Mouse (Mus musculus) common myeloid progenitor, adult 5-6 weeks (primary cell): ENCODE measurements around the gene Hipk2. TPM values are rescaled to one million over a fixed set of nuclear protein-coding genes. Genes with fewer than 3 reads are reported as not detected.

Experiments
- ATAC-seq: replicated peaks from 2 replicates; pipeline ENCODE4 v1.8.0; 2016; ENCODE audit warnings: low read depth, mild to moderate bottlenecking, moderate TSS enrichment, inconsistent platforms; ENCODE audit not compliant: poor library complexity, severe bottlenecking
- total RNA-seq: library from RNA; stranded (forward); fragments of 200-1000, 187-1606 nt; gene quantifications from 2 replicates; pipeline ENCODE4 v1.2.3, GENCODE M21; 2017

Gene Hipk2
- total RNA-seq, 1 experiment from 2014 or later: 16.4 TPM

DNA sequence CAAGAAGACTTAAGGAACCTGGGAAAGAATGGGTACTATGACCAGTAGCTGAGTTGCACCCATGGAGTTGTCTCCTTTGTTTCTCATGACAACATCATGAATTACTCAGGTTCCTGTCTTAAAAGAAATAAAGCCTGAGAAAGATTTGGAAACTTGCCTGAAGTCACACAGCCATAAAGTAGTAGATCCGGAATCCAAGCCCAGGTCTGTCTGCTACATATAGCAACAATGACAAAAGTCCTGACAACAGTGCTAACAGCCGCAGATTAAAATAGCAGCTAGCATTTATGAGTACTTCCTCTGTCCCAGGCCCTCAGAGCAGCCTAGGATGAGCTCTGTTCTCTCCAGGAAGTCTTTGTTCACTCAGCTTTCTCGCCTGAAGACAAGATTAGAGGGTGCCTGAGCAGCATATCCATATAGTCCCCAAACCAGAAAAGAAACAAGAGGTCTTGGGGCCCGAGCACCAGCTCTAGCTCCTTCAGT is 69.0 kb downstream of the Hipk2 start:
- ATAC-seq: peak; percentile 9; the same call in 1 of the 2 replicates

DNA sequence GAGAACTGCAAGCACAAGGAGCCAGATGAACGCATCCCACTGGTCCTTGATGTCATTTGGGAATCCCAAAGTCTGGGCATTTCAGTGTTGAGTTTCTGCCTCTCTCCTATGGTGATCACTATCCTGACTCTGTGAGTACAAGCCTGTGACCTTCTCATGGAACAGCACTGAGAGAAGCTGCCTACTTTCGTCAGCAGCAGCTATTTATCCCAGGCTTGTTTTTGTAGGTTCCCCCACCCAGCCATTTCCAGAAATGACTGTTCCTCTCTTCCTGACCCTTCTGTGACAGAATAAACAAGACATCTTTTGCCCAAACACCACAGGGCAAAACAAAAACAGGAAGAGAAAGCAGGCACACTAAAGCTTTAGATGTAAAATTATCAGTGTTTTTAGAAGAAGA is 70.4 kb downstream of the Hipk2 start:
- ATAC-seq: no peak

DNA sequence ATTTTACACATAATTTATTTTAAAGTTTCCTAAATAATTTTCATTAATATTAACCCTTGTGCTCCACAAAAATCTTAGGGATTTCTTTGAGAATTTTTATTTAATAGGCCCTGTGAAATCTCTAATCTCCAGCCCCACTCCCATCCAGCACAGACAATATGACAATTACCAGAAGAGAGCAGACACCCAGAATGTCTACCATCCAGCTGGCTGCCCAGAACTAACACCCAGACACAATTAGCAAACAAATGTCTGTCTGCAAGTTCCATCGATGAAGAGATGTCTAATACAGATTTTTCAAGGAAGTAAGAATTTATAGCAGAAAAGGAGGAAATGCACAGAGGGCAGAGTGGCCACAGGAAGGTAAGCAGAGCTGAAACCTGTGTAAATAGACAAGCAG is 74.7 kb downstream of the Hipk2 start:
- no peak for ATAC-seq

DNA sequence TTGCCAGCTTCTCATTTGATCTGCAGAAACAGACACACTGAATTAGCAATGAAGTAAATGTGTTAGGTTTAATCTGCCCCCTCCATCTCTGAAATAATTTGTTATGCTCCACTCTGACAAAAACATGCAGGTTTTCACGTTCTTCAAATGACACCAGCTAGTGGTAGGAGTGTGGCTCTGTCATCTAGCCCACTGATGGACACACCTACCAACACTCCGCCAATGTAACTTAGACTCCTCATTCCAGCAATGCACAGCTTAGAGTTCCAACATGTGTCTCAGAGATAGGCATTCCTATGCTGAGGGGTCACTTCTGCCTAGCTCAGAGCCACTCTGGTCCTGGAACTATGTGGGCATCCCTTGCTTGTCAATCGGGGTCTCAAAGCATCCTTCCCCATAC is 78.4 kb downstream of the Hipk2 start:
- no peak for ATAC-seq

DNA sequence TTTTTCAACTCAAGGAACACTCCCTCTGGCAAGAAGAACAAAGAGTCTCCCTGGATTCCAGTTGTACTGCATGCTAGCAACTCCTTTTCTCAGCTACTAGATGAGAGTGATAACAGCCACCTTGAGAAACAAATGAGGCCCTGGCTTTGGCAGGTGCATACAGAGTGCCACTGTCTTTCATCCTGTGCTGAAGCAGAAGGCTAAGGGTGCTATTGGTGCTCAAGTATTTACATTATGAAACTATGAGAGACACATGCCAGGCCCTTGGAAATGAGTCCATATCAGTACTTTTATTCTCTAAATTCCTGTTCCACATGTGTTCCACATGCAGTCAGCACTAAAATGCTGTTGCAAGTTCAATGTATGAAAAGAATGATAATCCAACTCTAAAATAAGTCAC is 79.0 kb downstream of the Hipk2 start:
- ATAC-seq: no peak

DNA sequence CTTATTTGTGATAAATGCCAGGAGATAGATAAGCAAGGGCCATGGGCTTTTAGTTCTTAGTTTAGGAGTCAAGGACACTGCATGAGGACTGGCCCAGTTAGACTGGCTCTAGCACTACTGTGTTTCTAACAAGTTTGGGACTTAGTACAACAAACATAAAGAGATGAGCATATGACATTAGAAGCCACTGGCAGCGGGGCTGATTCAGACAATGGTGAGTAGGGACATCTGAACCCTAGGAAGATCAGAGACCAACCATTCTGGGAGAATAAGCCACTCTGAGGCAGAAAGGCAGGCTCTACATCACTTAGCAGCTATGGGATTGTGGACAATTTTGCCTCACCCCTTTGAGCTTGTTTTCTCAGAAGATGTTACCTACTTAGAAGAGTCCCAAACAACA is 79.6 kb downstream of the Hipk2 start:
- no peak for ATAC-seq

DNA sequence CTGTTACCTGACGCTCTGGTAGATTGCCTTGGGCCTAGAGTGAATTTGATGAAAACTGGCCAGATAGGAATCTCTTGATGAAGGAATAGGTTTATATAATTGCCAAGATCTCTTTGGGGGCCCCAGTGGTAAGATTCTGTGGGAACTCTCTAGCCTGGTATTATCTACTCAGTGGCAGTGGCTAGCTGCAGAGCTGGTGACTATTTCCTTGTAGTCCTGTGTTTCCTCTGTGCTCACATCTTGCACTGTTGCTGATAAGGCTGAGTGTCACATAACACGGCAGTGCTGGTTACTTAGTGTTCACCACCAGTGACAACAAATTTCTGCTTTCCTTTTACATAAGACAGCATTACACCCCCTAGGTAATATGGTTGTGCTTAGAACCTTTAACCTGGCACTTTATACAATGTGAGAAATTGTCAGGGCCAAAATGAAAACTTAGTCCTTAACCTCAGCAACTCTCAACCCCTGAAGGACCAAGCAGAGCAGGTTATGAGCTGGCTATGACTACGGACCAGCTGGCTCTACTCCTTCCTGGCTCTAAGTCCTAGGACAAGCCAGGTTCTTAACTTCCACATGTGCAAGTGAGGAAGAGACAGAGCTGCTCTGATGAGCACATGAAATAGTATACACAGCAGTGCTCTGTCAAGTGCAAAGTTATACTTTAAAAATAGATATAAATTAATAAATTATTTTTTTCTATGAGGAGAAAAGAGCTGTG is 80.7 kb downstream of the Hipk2 start:
- peak; percentile 99 for ATAC-seq

DNA sequence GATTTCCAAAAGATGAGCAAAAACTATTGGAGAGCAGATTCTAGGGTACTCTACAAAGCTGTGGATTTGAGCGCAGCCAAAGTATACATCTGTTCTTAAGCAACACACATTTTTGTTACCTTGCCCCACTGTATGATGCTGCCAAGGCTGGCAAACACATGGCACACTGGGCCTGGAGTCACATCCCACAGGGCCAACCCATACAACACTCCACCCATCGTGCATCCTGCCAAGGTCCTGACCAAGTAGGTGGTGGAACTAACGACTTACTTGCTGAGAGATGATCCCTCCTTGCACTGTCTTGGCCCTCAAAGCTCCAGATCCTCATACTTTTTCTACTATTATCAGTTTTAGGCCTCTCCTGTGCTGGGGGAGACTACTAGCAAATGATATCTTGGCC is 83.0 kb downstream of the Hipk2 start:
- ATAC-seq: no peak

DNA sequence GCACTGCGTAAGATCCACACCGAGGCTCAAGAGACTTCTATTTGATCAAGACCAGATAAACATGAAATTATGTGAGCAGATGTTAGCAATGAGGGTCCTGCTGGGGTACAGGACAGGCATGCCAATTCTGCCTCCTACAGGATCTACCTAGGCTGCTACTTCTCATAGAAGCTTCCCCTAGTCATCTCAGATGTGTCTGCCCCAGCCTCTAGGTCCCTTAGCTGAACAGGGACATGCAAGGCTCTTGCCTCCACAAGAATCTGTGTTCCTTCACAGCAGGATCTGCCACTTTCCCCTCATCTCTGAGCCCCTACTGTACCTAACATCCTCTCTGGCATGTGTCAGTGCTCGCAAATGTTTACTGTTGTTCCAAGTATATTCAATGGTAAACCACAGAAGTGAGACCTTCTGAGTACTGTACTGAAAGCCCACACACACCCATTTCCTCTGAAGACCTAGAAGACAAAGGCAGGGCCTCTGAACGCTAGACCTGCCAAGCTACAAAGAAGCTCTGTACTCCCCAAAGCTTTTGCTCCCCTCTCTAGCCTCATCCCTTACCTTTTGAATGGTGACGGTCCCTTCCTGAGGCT is 86.6 kb downstream of the Hipk2 start:
- ATAC-seq: no peak

DNA sequence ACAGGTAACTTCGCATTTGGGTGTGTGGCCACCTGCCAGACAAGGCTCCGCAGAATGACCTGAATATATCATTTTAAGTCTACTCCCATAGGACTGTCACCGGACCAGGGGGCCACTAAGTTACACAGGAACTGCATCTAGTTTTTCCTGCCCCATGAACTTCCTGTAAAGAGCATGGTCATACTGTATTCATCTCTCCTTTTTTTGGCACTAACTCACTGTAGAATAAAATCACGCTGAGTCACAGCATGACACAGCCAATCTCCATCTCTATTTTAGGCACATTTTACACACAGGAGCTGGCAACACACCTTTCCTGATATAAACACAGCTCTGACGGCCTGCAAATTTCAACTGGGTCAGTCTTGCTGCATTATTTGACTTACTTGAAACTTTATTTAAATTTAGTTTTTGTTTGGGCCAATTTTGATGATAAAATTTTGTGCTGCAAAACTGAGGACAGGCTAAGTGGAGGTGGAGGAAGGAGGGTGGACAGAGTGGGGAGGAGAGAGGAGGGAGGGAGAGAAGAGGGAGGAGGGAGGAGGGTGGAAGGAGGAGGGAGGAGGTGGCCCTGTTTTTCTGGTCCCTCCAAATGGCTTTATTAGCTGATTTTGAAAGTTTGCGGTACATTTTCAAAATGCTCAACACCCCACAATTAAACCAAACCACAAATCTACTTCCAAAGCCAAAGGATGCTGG is 88.0 kb downstream of the Hipk2 start:
- ATAC-seq: no peak

DNA sequence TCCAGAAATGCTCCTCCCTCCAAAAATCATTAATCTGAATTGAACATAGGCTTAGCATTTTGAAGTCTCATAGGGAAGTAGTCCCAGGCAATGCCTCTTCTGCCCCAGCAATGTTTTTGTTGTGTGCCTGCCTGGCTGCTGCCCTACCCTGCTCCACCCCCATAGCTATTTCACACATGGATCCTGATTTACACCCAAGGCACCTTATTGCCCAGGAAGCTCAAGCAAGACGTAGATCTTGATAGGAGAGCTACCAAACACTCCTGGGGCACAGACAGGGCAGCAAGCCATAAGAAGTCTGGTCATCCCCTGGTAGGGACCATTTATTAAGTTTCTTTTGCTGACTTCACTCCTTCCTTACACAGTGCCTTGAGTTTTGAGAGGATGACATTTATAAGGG is 88.8 kb downstream of the Hipk2 start:
- ATAC-seq: no peak

DNA sequence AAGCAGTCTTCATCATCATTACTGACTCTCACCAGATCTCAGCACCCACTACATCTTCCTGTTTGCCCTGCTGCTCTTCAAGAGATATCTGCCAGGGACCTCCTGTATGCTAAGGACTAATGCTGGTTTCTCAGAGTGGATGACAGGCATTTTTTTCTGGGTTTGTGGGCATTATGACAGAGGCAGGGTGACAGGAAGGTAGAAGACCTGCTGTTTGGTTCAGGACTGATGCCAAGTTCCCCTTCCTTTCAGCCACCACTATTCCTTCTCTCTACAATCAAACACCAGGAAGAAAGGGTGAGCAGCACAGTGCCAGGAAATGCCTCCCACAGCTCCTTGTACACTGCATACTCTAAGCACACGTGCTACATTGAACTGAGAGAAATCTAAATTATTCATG is 90.2 kb downstream of the Hipk2 start:
- ATAC-seq: peak; percentile 89

DNA sequence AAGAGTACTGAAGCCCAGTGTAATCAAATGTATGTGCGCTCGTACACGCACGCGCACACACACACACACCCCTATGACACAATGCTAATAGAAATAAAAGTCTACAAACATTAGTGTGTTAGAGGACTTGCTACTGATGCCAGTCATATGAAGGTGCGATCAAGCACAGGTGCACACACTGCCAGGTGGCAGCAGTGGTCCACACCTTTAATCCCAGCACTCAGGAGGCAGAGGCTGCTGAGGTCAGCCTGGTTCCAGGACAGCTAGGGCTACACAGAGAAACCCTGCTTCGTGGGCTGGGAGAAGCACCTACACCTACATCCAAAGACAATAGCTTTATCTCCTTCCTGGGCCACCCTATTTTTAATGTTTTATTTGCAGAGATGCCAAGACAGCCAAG is 96.6 kb downstream of the Hipk2 start:
- ATAC-seq: no peak

DNA sequence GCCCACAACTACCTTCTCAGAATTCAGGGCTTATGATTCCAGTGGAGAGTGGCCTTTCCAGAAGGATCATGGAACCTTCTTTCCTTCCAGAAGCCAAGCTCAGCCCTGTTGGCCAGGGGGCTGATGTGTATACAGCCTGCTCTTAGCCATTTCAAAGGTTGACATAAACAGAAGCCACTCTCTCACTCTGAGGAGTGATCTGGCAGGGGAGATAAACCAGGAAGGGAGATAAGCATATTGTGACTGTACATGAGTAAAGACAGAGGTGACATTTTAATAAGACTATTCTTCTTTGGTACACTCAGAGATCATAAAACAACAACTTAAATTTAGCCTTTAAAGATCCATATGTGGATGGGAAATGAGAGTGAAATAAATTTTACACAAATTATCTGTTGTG is 97.1 kb downstream of the Hipk2 start:
- peak; percentile 73 for ATAC-seq

DNA sequence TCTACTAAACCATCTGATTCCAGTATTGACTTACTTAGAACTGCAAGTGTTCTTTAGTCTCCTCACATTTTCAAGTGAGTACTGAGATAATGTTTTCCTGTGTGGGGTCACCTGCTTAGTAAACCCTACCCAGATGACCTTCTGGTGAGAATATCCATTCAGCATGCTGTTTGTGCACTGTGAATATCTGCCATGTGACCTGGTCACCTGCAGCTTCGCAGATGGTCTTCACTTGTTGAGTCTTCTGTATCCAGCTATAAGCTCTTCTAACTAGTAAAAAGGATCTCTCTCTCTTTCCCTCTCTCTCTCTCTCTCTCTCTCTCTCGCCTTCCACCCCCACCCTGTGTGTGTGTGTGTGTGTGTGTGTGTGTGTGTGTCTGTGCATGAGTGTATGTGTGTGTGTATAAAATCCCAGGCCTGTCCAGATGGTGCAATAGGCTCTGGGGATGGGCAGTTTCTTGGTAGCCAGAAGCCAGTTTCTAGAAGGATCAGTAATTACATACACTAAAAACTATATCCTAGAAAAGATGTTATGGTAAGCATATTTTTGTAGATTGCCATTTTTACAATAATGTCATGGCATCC is 99.9 kb downstream of the Hipk2 start:
- no peak for ATAC-seq

DNA sequence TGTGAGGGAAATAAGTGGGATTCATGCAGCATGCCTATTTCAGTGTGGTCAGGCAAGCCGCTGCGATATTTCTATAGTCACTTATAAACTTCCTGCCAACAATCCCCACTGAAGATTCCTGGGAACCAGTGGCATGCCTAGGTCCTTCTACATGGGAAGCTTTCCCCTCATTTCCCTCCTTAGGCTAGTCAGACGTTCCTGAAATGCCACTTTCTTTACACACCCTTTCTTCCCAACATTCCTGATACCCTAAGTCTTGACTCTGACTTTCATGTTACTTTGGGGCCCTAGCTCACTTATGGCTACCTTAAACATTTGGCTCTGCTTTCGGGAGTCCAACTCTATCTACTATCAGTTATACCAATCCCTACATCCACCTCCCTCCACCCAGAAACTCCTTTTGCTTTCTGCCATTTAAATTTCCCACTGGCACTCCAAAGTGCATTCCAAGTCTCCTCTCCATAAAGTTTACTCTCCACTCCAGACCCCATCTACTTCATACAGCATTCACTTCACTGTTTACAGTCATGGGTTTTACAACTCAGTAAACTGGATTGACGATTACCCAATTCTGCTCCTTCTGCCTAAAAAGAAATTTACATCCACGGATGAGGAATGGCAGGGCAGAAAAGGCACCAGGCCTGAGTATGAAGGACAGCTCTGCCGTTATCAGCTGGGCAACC is 103.0 kb downstream of the Hipk2 start:
- ATAC-seq: no peak

DNA sequence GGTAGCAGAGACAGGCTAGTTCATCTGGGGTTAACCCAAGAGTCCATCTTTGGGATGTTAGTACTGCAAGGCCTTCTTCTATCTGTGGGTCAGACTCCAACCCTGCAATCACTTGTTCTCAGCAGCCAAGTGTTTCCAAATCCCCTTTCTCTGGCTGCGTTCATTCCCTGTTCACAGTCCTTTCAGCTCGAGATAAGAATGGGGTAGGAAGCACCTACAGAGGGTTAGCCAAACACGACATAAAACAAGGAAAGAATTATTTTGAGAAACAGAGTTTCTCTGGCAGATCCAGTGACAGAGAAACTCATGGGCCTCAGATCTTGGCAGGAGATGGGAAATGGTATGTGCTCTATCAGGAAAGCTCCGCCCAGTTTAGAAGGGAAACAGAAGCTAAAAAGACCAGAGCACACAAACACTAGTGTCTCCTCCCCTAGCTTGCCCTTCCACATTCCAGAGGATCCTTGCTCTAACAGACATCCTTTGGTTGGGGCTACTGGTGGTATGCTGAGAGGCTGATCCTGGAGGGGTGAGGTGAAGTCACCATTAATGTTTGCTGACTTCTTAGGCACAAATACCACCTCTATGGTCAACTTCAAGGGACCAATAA is 104.8 kb downstream of the Hipk2 start:
- no peak for ATAC-seq

DNA sequence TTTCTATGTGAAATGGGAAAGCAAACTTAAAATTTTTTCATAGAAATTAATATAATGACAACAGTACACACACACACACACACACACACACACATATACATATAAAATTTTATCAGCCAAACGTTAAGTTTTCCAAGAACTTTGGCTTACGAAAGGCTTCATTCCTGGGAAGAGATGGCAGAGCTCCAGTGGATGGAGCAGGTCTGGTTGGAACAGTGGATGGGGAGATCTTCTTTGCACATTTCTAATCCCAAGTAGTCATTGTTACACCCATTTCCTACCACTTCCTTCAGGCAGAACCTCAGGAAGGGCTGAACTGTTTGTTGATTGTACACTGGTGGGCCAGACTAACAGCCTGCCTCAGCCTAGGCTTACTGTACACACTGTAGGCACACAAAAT is 106.3 kb downstream of the Hipk2 start:
- no peak for ATAC-seq

DNA sequence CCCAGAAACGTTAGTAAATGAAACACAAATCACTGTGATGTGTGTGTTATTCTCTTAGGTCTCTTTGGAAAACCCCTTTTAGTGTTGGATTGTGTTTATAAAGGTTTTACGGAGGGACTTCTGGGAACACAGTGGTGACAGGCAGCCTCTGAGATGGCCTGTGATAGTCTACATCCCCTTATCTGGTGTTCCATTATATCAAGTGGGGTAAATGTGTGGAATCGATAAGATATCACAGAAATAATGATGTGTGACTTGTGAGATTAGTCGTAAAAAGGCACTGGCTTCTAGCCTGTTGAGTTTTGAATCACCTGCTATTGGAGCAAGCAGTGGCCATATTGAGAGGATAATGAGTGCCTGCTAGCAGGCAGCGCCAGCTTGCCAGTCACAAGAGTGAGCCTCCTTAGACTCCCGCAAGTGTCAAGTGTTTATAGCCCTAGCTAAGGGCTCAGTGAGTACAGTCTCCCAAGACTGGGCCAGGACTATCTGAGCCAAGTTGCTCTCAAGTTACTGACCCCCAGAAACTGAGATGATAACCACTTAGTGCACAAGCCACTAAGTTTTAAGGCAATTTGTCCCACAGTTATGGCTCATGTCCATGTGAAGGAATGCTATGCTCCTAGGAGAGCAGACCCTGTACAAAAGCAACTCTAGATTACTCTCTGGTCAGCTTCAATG is 113.2 kb downstream of the Hipk2 start:
- no peak for ATAC-seq

DNA sequence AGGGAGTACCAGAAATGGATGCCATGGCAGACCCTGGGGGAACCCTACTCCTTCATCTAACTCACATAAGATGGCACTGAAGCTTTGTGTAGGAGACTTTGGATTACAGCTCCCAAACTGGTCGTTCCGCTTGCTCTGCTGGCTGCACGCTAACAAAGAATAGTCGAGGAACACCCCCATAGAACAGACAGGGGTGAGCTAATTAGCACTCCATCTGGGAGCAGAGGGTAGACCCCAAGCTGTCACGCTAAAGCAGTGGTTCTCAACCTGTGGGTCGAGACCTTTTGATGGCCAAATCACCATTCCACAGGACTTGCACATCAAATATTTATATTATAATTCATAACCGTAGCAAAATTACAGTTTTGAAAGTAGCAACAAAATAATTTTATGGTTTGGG is 114.0 kb downstream of the Hipk2 start:
- no peak for ATAC-seq
